Mouse (Mus musculus) kidney, postnatal 0 days (tissue): Measurements from ENCODE around the gene Ptprm. TPM values are rescaled to one million over a fixed set of nuclear protein-coding genes. Genes with fewer than 3 reads are reported as not detected.

Experiments
- ATAC-seq: fragments of 200-750 bp; cut with Nextera tagmentation; replicated peaks from 2 replicates; pipeline ENCODE4 v1.8.0; 2017; ENCODE audit warnings: low read depth, moderate number of reproducible peaks, moderate TSS enrichment, moderate library complexity; ENCODE audit not compliant: low FRiP score
- DNase-seq: peaks from one replicate; pipeline ENCODE4 v3.0.0-alpha.2; 2016; ENCODE audit warnings: low spot score
- H3K27ac ChIP-seq: fragments of 300-500 bp; sonication (generic); 2 replicates; pipeline ENCODE4 v1.5.1; 2014; ENCODE audit warnings: mild to moderate bottlenecking
- H3K27me3 ChIP-seq: fragments of 300-500 bp; sonication (generic); 2 replicates; pipeline ENCODE4 v1.6.1; 2014; ENCODE audit warnings: low read length, mixed read lengths; ENCODE audit not compliant: insufficient read depth
- H3K36me3 ChIP-seq: fragments of 300-500 bp; sonication (generic); 2 replicates; pipeline ENCODE4 v1.6.1; 2014; ENCODE audit warnings: low read length, mixed read lengths; ENCODE audit not compliant: insufficient read depth
- H3K4me1 ChIP-seq: fragments of 300-500 bp; sonication (generic); replicated peaks from 2 replicates; pipeline ENCODE4 v1.6.1; 2014; ENCODE audit warnings: antibody characterized with exemption, low read length, mixed read lengths; ENCODE audit not compliant: insufficient read depth
- H3K4me2 ChIP-seq: fragments of 300-500 bp; sonication (generic); 2 replicates; pipeline ENCODE4 v1.6.1; 2014; ENCODE audit warnings: mild to moderate bottlenecking, low read length, moderate library complexity, mixed read lengths
- H3K4me3 ChIP-seq: fragments of 300-500 bp; sonication (generic); replicated peaks from 2 replicates; pipeline ENCODE4 v1.5.1; 2014; ENCODE audit warnings: low read depth, low read length
- H3K9ac ChIP-seq: fragments of 300-500 bp; sonication (generic); 2 replicates; pipeline ENCODE4 v1.6.1; 2014; ENCODE audit warnings: low read depth, low read length
- H3K9me3 ChIP-seq: fragments of 300-500 bp; sonication (generic); replicated peaks from 2 replicates; pipeline ENCODE4 v1.6.1; 2016; ENCODE audit warnings: low read length, inconsistent platforms, mixed read lengths
- CTCF ChIP-seq: IDR thresholded peaks from 2 replicates; pipeline ENCODE4 v1.5.1; 2016; ENCODE audit warnings: antibody characterized with exemption, low read depth, mild to moderate bottlenecking, moderate library complexity
- WGBS: fragments of 180-500 bp; shearing (Covaris S2); extraction: QIAGEN DNeasy Blood & Tissue Kit; methylation state at CpG from one replicate; pipeline ENCODE4 v1.1.7; 2014; 5-methylcytosine and 5-hydroxymethylcytosine counted together
- polyA plus RNA-seq: library from polyadenylated mRNA; unstranded; fragments of >200 nt; fragmentation: Nextera tagmentation; extraction: Ambion mirVana; gene quantifications from 2 replicates; pipeline ENCODE4 v1.2.1, GENCODE M21; 2015

Gene Ptprm
- polyA plus RNA-seq, 1 experiment from 2014 or later, result 13.7 TPM

GRCm38 (mm10) chr17:67274531-67275094 is 79.6 kb downstream of the Ptprm start:
- WGBS, result 36% methylated on average over 21 of the region's 21 CpGs
- H3K4me2 ChIP-seq, result peak overlapping the region; percentile 13; the same call in 1 of the 2 replicates
- H3K9me3 ChIP-seq, result no peaks in the 10 kb centered on the region
- no peak for ATAC-seq
- H3K27me3 ChIP-seq, result no peaks in the 10 kb centered on the region
- H3K9ac ChIP-seq, result no peak overlapping the region
- peak; percentile 17 for DNase-seq
- no peak overlapping the region for H3K27ac ChIP-seq
- no peaks in the 10 kb centered on the region for H3K36me3 ChIP-seq
- H3K4me1 ChIP-seq, result no peaks in the 10 kb centered on the region
- TF ChIP-seq CTCF, result no peak
- no peak overlapping the region for H3K4me3 ChIP-seq

- ATAC-seq (no peak), DNase-seq (no peak)
- TF ChIP-seq CTCF, result no peak
- H3K4me1 ChIP-seq, result 0 out of 2 replicates have a peak, but pooled peaks cover 1% of the 10 kb centered on the region
- H3K27ac ChIP-seq, result no peak overlapping the region
- H3K4me3 ChIP-seq, result no peak overlapping the region
- no peak overlapping the region for H3K4me2 ChIP-seq
- H3K9ac ChIP-seq, result no peak overlapping the region
- no peaks in the 10 kb centered on the region for H3K27me3 ChIP-seq
- H3K9me3 ChIP-seq, result no peaks in the 10 kb centered on the region
- H3K36me3 ChIP-seq, result no peaks in the 10 kb centered on the region
Measured at GRCm38 (mm10) chr17:67272928-67273327, 81.3 kb downstream of the Ptprm start.

GRCm38 (mm10) chr17:67268475-67269080 is 85.7 kb downstream of the Ptprm start:
- H3K27me3 ChIP-seq, result no peaks in the 10 kb centered on the region
- no peak overlapping the region for H3K4me2 ChIP-seq
- H3K9me3 ChIP-seq, result no peaks in the 10 kb centered on the region
- WGBS, result 41% methylated on average over 9 of the region's 9 CpGs
- H3K4me3 ChIP-seq, result no peak overlapping the region
- DNase-seq, result peak; percentile 68
- no peak for TF ChIP-seq CTCF
- no peak overlapping the region for H3K9ac ChIP-seq
- ATAC-seq, result no peak
- no peaks in the 10 kb centered on the region for H3K36me3 ChIP-seq
- no peak overlapping the region for H3K27ac ChIP-seq
- H3K4me1 ChIP-seq, result peaks cover 4% of the 10 kb centered on the region; the same call in 1 of the 2 replicates

GRCm38 (mm10) chr17:67266270-67266669 is 88.0 kb downstream of the Ptprm start:
- WGBS, result 97% methylated on average over 6 of the region's 6 CpGs
- Histone ChIP-seq H3K4me2 (no peak overlapping the region), H3K9ac (no peak overlapping the region), H3K27ac (no peak overlapping the region), H3K36me3 (no peaks in the 10 kb centered on the region), H3K4me1 (peaks cover 4% of the 10 kb centered on the region; the same call in 1 of the 2 replicates), H3K9me3 (no peaks in the 10 kb centered on the region), H3K27me3 (no peaks in the 10 kb centered on the region), H3K4me3 (no peak overlapping the region)
- no peak for ATAC-seq
- no peak for DNase-seq
- no peak for TF ChIP-seq CTCF

GRCm38 (mm10) chr17:67265520-67265919 is 88.7 kb downstream of the Ptprm start:
- peak; percentile 69 for ATAC-seq

GRCm38 (mm10) chr17:67264716-67265115 is 89.5 kb downstream of the Ptprm start:
- no peak overlapping the region for H3K9ac ChIP-seq
- no peak overlapping the region for H3K27ac ChIP-seq
- DNase-seq, result no peak
- no peak overlapping the region for H3K4me3 ChIP-seq
- TF ChIP-seq CTCF, result no peak
- no peak for ATAC-seq
- H3K4me1 ChIP-seq, result peaks cover 4% of the 10 kb centered on the region; the same call in 1 of the 2 replicates
- no peaks in the 10 kb centered on the region for H3K9me3 ChIP-seq
- no peak overlapping the region for H3K4me2 ChIP-seq
- WGBS, result 93% methylated on average over 6 of the region's 6 CpGs
- no peaks in the 10 kb centered on the region for H3K36me3 ChIP-seq
- H3K27me3 ChIP-seq, result no peaks in the 10 kb centered on the region

More at GRCm38 (mm10) chr17:67265520-67265919, 88.7 kb downstream of the Ptprm start:
- H3K4me1 ChIP-seq, result peaks cover 4% of the 10 kb centered on the region; the same call in 1 of the 2 replicates
- H3K9ac ChIP-seq, result no peak overlapping the region
- no peak overlapping the region for H3K4me3 ChIP-seq
- no peaks in the 10 kb centered on the region for H3K36me3 ChIP-seq
- H3K4me2 ChIP-seq, result no peak overlapping the region
- H3K27ac ChIP-seq, result no peak overlapping the region
- no peaks in the 10 kb centered on the region for H3K9me3 ChIP-seq
- peak; percentile 52 for DNase-seq
- H3K27me3 ChIP-seq, result no peaks in the 10 kb centered on the region
- TF ChIP-seq CTCF, result no peak
- 63% methylated on average over 4 of the region's 4 CpGs for WGBS
